Mouse (Mus musculus): ENCODE results near the gene Fastk. TPM values are rescaled to one million over a fixed set of nuclear protein-coding genes. Genes with fewer than 3 reads are reported as not detected.

Fastk gene
- 162 and 182 TPM in 2 replicates for polyA plus RNA-seq (2012; rRNA removed)

GRCm38 (mm10) chr5:24444746-24445427, at the start of gene Fastk:
Gene Fastk (minus strand): TSS chr5:24445287.

GRCm38 (mm10) chr5:24452030-24452690, 7.1 kb upstream of the Fastk start, which contains the start of gene Agap3:
Gene Agap3 (plus strand): TSS chr5:24452177.

GRCm38 (mm10) chr5:24447624-24448298, 2.7 kb upstream of the Fastk start, which contains the start of gene Tmub1:
Gene Tmub1 (minus strand): TSS chr5:24447854.

GRCm38 (mm10) chr5:24423129-24424003, 21.7 kb downstream of the Fastk start, which contains the start of the genes Cdk5 and Slc4a2:
Gene Cdk5 (minus strand): TSS chr5:24423530.
Gene Slc4a2 (plus strand): TSS chr5:24423837.

GRCm38 (mm10) chr5:24413042-24413693, 31.9 kb downstream of the Fastk start, which contains the start of gene Asic3:
Gene Asic3 (plus strand): TSS chr5:24413392.

GRCm38 (mm10) chr5:24393392-24393997, 51.6 kb downstream of the Fastk start, which contains the start of gene Abcb8:
Gene Abcb8 (plus strand): TSS chr5:24393663.

GRCm38 (mm10) chr5:24391864-24392263, 53.2 kb downstream of the Fastk start, which contains the start of gene Atg9b:
Gene Atg9b (minus strand): TSS chr5:24392143.

Other genes starting within 250 kb of the Fastk start
- gene Kcnh2, start 93.7 kb downstream of the Fastk start, polyA plus RNA-seq (2012; rRNA removed): 26.9 and 37.0 TPM in 2 replicates
- 4.6 TPM in 2 replicates for gene Nos3, start 80.5 kb downstream of the Fastk start, polyA plus RNA-seq (2012; rRNA removed)
- gene Atg9b, start 53.1 kb downstream of the Fastk start, polyA plus RNA-seq (2012; rRNA removed): 15.6 and 34.2 TPM in 2 replicates
- gene Abcb8, start 51.6 kb downstream of the Fastk start, polyA plus RNA-seq (2012; rRNA removed): 44.2 and 47.3 TPM in 2 replicates
- gene Asic3, start 31.9 kb downstream of the Fastk start, polyA plus RNA-seq (2012; rRNA removed): 0.09 and 0.21 TPM in 2 replicates
- gene Cdk5, start 21.8 kb downstream of the Fastk start, polyA plus RNA-seq (2012; rRNA removed): 39.9 and 41.2 TPM in 2 replicates
- 175 and 193 TPM in 2 replicates for gene Slc4a2, start 21.4 kb downstream of the Fastk start, polyA plus RNA-seq (2012; rRNA removed)
- 49.2 and 79.9 TPM in 2 replicates for gene Tmub1, start 2.6 kb upstream of the Fastk start, polyA plus RNA-seq (2012; rRNA removed)
- gene Agap3, start 6.9 kb upstream of the Fastk start, polyA plus RNA-seq (2012; rRNA removed): 46.6 and 48.4 TPM in 2 replicates
- not detected in 2 replicates for gene Gbx1, start 81.9 kb upstream of the Fastk start, polyA plus RNA-seq (2012; rRNA removed)
- gene Asb10, start 95.7 kb upstream of the Fastk start, polyA plus RNA-seq (2012; rRNA removed): 1.7 TPM in 2 replicates
- gene 4931409K22Rik, start 111.5 kb upstream of the Fastk start, polyA plus RNA-seq (2012; rRNA removed): not detected in 2 replicates
- 27.4 and 28.4 TPM in 2 replicates for gene Abcf2, start 132.2 kb upstream of the Fastk start, polyA plus RNA-seq (2012; rRNA removed)
- gene Chpf2, start 141.5 kb upstream of the Fastk start, polyA plus RNA-seq (2012; rRNA removed): 26.1 and 27.7 TPM in 2 replicates
- gene Smarcd3, start 179.1 kb upstream of the Fastk start, polyA plus RNA-seq (2012; rRNA removed): 39.3 and 74.8 TPM in 2 replicates
- 15.9 and 19.1 TPM in 2 replicates for gene Nub1, start 240.2 kb upstream of the Fastk start, polyA plus RNA-seq (2012; rRNA removed)